Mouse (Mus musculus) fat pad, adult 2 months (tissue): ENCODE measurements around the gene Tnrc6b.
A peak's percentile ranks its signal among the peaks of the same experiment; 100 is the strongest.

ENCODE experiments used
- DNase-seq: peaks from one replicate; pipeline ENCODE4 v3.0.0-alpha.2; 2011; ENCODE audit warnings: low read depth, low spot score; ENCODE audit errors: extremely low read depth

Tnrc6b gene

DNA sequence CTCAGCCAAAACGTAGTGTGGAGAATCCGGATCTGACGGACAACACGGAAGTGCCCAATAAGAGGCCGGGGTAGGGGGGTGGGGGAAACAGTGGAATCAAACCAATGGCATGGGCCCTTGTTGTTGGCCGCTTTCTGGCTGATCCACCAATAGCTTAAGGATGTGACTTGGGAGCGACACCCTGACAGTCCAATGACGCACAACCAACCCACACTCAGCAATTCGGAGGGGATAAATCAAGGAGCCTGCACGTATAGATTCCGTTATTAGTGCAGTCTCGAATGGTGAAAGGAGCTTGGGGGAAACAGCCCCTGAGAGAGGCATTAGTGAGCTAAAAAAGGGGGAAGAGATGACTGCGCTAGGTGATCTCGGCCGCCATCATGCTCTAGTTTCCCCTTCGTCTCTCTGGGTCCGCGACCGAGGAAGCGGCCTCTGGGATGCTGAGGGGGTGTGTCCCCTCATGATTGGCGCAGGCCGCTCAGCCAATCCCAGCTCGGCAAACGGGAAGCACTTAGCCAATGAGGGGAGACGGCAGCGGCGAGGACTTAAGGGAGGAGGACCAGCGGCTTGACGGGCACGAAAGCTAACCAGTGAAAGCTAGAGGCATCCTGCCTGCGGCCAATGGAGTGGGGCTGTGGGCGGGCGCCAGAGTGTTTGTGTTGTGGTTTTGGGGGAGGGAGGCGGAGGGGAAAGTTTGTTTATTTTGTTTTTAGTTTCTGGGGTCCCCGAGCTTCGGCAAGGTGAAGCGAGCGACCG, at the start of gene Tnrc6b:
Gene Tnrc6b, plus strand, starts transcription at position 706 of the 756 bp plus-strand sequence.
- peak; percentile 93 for DNase-seq

DNA sequence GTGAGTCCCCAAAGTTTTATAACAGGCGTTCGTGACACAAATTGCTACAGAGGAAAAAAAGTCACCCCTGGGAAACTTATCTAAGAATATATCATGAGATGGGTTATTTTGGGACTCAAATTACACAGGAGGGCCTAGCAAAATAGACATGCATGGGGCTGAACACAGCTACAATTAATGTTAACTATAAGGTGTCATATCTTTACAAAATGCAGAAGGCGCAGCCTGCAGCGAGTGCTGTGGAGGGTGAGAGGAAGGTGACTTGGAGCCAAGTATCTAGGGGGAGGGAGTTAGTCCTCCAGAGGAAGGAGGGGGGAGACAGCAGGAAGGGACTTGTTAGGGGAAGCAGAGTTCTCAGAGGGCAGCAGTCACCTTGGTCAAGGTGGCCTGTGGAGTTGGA, 46.7 kb upstream of the Tnrc6b start:
- DNase-seq, result no peak

DNA sequence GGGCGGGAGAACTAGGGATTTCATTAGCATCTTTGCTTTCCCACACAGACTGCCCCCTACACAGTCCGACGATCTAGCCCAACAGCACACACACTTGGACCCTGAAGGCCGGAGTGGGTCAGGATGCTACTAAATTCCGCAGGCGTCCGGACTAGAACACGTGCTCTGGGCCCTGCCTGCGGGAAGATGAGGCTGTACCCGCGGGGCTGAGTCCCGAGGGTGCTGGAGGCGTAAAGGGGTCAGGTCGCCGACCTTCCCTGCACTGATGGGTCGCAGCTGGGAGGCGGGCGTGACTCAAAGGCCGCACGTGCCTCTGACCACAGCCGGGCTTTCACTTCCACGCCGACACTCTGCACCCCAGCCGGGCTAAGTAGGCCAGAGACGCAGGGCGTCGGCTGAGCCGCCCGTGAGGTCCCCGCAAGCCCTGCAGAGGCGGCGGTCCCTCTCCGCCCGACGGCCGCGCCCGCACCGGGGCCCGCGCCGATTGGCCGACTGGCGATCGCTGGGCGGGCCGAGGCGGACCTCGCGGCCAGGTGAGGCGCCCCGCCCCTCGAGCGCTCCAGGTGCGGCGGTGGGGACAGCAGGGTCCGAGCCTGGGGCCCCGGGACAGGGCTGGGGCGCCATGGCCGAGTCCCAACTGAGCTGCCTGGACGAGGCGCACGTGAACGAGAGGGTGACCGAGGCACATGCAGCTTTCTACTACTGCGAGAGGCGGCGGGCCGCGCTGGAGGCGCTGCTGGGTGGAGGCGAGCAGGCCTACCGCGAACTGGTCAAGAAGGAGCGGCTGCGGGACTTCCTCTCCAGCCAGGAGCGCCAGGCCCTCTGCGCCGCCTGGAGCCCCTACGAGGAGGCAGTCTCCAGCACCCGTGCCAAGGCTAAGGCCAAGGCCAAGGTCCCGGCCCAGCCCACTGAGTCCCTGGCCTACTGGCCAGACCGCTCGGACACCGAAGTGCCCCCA, 39.5 kb upstream of the Tnrc6b start, which contains the start of gene Fam83f:
Gene Fam83f, plus strand, starts transcription at position 553 of the 958 bp plus-strand sequence.
- no peak for DNase-seq

DNA sequence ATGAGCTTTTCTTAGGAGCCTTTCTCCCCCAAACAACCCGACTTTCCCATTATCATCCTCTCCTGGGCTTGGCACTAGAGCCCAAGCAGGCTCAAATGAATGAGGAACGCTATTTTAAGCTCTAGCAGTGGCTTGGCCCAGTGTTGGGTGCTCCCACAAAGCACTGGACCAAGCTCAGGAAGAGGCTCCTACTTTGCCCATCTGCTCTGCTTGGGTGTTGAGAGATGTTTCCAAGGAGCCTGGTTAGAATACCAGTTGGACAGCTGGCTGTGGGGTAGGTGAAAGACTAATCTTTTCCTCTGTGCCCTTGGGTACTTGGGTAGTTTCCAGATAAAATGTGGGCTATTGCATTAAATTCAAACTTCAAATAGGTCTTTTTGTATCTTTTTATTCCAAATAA, 38.3 kb upstream of the Tnrc6b start:
- DNase-seq, result no peak

DNA sequence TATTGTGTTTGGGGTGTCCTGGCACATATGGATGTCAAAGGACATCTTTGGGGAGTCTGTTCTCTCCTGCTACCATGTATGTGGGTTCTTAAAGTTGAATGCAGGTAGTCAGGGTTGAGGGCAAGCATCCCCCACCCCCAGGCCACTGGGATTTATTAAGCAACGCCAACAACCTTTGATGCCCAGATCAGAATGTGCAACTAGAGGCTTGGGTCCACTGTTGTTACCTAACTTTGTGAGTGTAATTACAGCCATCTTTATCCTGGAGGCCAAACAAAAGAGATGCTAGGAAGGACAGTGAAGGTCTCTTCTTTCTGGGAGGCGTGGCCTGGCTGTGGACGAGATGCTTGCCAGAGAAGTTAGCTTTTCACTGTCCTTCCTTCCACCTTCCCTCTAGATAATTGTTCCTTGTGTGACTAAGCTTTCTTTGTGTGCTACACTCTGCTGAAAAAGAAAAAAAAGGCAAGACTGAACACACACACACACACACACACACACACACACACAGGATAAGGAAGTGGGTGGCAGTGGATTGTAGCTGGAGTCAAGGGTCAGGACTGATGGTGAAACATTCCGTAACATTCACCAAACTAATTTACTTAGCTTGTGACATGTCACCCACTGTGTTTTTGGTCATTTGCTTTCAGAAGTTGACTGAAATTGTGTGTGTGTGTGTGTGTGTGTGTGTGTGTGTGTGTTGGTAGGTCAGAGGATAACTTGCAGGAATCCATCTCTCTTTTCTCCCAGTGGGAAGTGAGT, 37.6 kb upstream of the Tnrc6b start:
- no peak for DNase-seq

DNA sequence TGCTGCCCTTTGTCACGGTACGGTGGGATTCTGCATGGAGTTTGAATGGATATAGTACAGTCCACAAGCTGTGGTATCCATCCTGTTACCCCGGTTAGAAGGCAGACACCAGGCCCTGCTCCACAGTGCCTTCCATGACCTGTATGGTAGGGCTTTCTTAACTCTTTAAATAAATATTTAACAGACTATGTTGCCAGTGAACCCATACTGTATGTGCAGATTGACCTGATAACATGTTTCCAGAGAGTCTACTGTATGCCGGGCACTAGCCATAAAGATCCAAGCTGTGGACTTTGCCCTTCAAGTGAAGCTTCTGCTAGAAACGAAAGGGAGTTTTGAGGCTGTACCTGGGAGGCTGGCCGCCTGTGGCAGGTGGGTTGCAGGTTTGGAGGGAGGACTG, 36.4 kb upstream of the Tnrc6b start:
- no peak for DNase-seq

DNA sequence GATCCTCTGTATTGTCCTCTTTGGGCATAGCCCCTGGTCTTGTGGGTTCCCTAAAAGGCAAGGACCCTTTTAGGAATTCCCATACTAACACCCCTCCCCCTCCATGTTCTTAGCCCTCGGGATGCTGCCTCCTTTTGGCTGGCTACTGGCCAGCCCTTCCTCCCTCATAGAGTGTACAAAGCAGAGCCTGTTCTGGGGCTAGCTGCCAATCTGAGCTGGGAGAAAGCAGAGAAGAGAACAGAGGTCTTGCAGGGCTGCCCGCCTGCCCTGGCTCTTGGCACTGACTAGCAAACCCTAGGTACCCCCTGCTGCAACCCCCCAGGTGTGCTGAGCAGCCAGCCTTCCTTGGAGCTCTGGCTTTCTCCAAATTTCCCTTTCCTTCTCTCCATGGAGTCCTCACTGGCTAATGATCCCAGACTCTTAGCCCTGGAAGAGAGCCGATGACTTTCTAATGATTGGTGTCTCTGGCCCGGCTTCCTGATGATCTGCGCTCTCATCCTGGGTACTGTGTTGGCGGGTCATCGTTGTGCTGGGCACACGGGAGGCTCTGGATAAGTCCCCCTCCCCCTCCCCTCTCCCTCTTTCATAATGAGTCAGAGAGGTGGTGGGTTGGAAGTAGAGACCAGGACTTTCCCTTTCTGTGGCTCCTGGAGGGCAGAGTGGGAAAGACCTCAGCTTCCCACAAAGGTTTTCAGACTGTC, 31.4 kb upstream of the Tnrc6b start:
- DNase-seq, result no peak

DNA sequence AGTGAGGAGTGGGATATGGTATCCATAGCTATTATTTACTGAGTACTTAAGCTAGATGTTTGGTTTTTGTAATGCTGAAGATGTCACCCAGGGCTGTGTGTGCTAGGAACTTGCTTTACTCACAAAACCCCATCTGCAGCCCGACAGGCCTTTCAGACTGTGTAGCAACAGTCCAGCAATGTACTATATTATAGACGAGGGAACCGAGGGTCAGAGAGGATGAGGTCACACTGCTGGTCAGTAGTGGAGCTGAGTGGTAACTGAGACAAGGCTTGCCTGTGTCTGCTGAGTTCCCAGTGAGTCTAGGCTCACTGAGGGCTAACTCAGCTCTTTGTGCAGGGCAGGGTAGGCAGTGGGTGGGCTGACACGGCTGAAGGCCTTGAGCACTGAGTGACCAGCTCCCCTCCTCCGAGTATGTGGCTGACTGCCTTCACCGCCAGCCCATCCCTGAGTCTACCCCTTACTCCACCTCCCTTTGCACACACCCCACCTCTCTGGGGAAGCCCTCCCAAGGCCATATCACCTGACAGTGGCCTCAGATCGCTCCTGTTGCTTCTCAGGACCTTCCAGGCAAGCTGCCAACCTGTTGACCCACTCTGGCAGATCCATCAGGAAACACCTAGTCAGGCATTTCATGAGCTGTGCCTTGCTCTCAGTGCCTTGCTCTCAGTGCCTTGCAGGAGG, 30.6 kb upstream of the Tnrc6b start:
- no peak for DNase-seq

DNA sequence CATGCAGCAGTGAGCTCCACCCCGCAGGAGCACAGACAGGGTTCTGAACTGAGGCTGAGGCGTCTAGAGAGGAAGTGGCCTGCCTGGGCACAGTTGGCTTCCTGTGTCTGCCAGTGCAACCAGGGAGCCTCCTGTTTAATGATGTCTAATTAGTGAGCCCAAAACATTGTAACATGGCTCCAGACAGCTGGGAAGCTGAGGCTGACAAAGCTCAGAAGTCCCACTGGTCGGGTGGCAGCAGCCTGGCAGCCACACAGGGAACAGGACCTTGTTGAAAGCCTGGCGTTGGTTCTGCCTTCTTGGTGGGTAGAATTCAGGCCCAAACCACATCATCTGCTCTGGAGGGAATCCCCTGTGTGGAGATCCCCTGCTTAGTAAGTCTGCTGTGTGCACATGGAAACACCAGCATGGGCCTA, 29.6 kb upstream of the Tnrc6b start:
- DNase-seq, result no peak

DNA sequence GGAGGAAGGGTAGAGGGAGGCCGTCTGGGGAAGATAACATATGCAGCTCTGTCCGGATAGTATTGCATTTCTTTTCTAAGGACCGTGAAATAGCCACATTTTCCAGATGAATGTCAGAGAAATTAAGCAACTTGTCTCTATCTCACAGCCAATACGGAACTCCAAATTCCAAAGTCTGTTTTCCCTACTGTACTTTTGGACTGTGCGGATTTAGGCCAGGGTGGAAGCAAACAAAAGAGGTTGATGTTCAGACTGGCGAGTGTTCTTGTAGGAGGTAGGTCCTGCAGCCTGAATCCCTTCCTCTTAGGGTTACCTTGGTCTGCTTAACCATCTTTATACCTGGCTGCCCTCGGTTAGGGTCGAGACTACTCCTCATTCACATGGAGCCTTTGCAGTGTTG, 28.8 kb upstream of the Tnrc6b start:
- no peak for DNase-seq

DNA sequence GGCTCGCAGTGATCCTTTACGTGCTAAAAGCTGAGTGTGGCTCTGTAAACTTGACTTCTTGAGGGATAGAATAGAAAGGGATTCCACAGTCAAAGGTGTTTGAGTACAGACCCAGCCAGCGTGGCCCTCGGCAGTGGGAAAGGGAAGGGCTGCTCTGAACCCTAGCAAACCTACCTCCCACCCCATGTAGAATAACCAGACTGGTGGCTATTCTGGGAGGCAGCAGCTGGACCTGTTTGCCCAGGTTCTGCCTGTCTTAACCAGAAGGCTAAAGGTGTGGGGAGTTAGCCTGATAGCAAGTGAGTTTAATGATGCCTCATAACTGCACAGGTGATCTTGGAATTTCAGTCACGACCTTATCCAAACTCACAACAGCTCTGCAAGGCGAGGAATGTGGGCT, 28.0 kb upstream of the Tnrc6b start:
- DNase-seq, result no peak

DNA sequence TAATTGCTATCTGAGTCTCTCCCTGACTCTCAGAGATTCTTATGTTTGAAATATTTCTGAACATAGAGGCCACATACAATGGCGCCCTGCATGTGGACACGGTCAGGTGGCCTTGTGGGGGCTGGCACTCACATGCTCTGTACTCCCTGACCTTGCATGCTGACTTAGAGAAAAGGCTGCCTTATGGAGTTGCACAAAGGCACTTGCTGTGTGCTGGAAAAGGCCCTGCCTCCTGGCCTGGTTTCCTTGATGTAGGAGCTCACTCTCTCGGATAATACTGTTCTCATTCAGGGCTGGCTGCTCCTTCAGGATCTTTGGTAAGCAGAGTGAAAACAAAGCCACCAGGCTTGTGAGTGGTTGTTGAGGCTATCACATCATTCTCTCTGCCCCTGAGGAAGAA, 27.1 kb upstream of the Tnrc6b start:
- DNase-seq, result no peak

DNA sequence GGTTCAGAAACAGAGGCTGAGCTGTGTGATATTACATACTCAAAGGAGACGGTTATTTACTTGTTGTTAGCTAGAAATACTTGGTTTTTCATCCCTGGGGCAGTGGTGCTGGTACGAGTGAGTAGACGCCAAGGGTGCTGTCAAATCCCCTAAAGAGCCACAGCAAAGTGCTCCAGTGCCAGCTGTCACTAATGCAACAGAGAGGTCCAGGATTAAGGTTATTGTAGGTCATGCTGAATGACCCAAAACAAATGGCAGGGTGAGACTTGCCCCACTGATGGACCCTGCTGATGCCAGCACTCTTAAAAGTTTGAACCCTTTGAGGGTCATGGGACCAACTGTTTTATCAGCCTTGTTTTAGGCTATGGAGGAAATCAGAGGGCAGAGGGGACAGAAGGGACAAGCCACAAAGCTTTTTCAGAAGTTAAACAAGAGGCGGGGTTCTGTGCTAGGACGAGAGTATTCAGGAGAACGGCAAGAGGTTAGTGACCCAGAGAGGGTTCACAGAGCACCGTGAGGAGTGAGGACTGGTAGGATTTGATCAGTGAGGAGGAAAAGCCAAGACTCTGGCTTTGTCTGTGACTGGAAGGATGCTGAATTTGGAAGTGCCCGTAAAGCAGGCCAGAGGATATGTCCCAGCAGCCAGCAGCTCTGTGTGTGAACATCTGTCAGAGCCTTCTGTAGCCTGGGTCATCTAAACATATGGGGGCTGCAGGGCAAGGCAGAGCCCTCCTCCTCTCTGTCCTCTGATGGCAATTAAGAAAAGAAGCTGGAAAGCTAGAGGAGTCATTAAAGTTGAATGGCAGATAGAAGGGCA, 26.1 kb upstream of the Tnrc6b start:
- no peak for DNase-seq

DNA sequence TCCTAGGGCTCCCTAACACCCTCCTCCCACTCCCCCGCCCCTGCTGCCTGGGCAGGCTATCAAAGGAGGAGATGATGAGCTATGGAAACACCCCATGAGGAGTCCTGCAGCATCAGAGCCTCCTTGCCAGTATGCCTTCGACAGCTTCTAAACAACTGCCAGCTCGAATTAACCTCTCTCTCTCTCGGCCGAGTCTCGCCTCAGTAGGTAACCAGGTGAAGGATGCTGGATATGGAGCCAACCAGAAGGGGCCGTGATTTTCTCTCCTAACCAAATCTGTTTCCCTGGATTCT, 25.6 kb upstream of the Tnrc6b start:
- DNase-seq, result no peak

DNA sequence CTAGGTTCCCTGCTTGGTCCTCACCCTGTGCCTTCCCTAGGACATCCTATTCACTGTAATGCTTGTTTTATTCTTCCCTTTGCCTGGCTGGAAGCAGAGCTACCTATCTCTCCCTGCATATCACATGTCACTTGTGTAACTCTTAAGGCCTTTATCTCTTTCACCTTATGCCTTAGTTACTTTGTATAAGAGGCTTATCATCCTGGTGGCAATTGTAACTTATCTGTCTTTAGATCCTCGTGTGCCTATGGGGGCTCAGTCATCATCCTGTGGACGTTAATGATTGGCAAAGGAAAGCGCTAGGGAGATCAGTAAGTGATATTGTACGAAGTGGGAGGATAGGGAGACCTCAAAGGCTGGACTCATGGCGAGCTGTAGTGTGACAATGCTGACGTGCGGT, 22.6 kb upstream of the Tnrc6b start:
- no peak for DNase-seq

DNA sequence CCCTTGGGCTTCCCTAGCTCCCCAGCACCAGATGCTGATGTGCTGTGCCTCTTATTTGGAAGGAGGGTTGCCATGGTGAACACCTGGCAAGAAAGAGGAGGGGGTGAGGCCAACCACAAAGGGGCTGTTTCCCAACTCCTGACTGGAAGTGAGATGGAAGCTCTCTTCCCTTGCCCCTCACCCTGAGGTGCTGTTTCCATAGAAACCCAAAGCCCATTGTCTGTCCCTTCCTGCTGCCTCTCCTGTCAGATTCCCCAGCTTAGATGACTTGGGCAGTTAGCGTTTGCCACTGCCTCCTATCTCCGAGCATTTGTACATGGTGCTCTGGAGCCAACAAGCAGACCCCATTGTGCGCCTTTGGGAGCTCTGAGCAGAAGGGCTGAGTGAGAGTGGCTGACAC, 17.6 kb upstream of the Tnrc6b start:
- no peak for DNase-seq

DNA sequence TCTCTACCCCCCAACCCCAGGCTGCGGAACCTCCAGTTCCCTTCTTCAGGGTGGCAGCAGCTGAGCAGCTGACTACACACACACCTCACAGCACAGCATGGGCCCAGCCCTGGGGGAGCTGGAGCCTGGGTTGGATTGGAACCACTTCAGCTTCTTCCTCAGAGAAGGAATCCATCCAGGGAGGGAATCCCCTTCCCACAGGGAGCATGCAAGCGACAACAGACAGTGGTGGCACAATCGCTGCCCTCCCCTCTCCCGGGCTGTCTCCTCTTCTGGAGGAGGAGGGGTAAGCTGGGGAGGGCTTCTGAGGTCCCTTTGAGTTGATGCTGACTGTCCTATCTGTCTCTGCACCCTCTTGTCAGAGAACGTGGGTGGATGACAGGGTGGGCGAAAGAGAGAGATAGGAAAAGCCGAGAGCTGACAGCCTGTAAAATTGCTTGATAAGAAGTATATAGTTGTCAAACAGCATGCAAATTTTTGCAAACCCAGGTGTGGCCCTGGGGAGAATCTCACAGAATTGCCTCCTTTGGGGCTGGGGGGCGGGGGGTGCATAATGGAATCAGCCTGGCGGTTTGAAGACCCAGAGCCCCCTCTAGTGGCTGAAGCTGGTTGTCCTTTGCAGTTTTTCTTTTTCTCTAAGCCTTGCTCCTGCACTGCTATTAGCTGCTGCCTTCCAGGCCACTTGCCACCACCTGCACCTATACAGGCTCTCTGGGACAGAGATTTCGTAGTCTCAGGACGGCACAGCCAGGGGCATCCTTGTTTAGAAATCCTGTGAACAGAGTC, 16.8 kb upstream of the Tnrc6b start:
- no peak for DNase-seq

DNA sequence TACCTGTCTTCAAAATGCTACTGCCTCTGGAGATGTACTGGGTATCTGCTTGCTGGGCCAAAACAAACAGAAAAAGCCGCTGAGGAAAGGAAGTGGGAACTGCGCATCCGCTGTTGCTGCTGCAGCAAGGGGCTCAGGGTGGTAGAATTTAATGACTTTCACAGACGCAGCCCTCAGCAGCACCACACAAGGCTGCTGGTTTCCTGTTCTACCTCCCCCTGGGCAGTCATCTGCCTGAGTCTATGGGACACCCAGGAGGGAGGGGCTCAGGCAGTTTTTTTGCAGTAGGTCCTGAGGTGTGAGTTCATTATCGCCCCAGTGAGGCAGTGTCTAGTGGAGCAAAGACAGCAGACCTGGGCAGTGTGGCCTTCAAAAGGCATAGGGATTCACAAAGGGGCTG, 13.5 kb upstream of the Tnrc6b start:
- DNase-seq, result no peak
